Mouse (Mus musculus): ENCODE measurements around the gene Zan. TPM values are rescaled to one million over a fixed set of nuclear protein-coding genes. Genes with fewer than 3 reads are reported as not detected.

The Zan gene
- total and polyA plus RNA-seq, 3 experiments = 0.04 to 0.10 TPM; not detected in 1

DNA sequence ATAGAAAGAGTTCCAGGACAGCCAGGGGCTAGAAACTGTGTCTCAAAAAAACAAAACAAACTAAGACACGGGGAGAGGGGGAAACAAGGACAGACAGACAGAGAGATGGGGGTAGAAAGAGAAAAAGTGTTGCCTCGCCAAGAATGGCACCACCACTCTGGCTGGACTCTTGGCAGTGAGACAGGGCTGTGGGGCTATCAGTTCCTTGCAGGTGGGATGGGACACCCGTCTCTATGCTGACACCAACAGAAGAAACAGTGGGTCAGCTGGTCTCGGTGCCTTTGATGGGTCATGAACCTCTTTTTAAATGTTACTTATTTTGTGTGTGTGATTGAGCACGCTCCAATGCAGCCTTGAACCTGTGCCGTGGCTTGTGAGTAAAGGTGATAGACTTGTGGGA is 136.6 kb downstream of the Zan start:
- DNase-seq (ENCODE audit: extremely low read depth) = no peak
- dilution Hi-C loops (cut with MboI; ENCODE audit: extremely low pct_ligation_motif_present, extremely low pct_unique_long_range_greater_than_20kb, low sequenced_read_pairs) = no loop called here
- Histone ChIP-seq H3K9ac (ENCODE audit: insufficient read depth, low read depth) (no peak overlapping the region), H3K9me3 (replicated peaks; ENCODE audit: low read length) (peaks cover 6% of the 10 kb centered on the region), H3K4me1 (ENCODE audit: control insufficient read depth in 1 of 2, insufficient read depth in 2 of 2) (peaks cover 1 to 12% of the 10 kb centered on the region in 2 experiments; a peak in 2 of 4 replicates), H3K27me3 (replicated peaks) (peaks cover 33% of the 10 kb centered on the region), H3K27ac (ENCODE audit: insufficient read depth, low read depth) (no peak overlapping the region), H3K4me2 (ENCODE audit: insufficient read depth, low read depth, poor library complexity, severe bottlenecking) (no peak overlapping the region), H3K4me3 (replicated peaks in 1 of 3; ENCODE audit: low read depth in 2 of 3, low read length in 2 of 3, poor library complexity in 1 of 3) (no peak overlapping the region), H3K79me2 (replicated peaks; ENCODE audit: control insufficient read depth, extremely low read depth, insufficient read depth, poor library complexity, severe bottlenecking) (no peaks in the 10 kb centered on the region), H3K36me3 (replicated peaks in 1 of 2; ENCODE audit: control insufficient read depth in 1 of 2, insufficient read depth in 1 of 2, low read length in 1 of 2) (no peaks in the 10 kb centered on the region)
- TF ChIP-seq E2F4 (IDR thresholded peaks at IDR 0.05; ENCODE audit: insufficient replicate concordance, low read depth, low read length) (no peak), MEF2A (IDR thresholded peaks at IDR 0.05; ENCODE audit: borderline replicate concordance, low read depth, low read length) (no peak), UBTF (IDR thresholded peaks at IDR 0.05; ENCODE audit: low read depth, low read length) (no peak), JUND (conservative IDR thresholded peaks at IDR 0.05; ENCODE audit: low read depth, low read length) (no peak), MAZ (IDR thresholded peaks at IDR 0.05; ENCODE audit: low read depth, low read length) (no peak), MYC (IDR thresholded peaks at IDR 0.05; ENCODE audit: low read depth, low read length) (no peak), MAFK (IDR thresholded peaks at IDR 0.05; ENCODE audit: insufficient replicate concordance, low read length) (no peak), ZKSCAN1 (IDR thresholded peaks at IDR 0.05; ENCODE audit: borderline replicate concordance, low read depth, low read length) (no peak), MXI1 (IDR thresholded peaks at IDR 0.05; ENCODE audit: low read depth, low read length) (no peak), ELF1 (IDR thresholded peaks at IDR 0.05; ENCODE audit: low read depth, low read length) (no peak), CHD1 (IDR thresholded peaks at IDR 0.05; ENCODE audit: low read depth, low read length) (no peak), CHD2 (IDR thresholded peaks at IDR 0.05; ENCODE audit: low read length) (no peak), CTCF (conservative IDR thresholded peaks at IDR 0.05 in 1 of 2, IDR thresholded peaks at IDR 0.05 in 1 of 2; ENCODE audit: low read depth in 2 of 2, low read length in 2 of 2) (no peak), POLR2AphosphoS2 (IDR thresholded peaks at IDR 0.05; ENCODE audit: low read depth, low read length) (no peak), USF2 (conservative IDR thresholded peaks at IDR 0.05; ENCODE audit: low read depth, low read length) (no peak), USF1 (IDR thresholded peaks at IDR 0.05; ENCODE audit: low read depth, low read length) (no peak), POLR2A (IDR thresholded peaks at IDR 0.05; ENCODE audit: low read depth, low read length) (no peak), MAX (IDR thresholded peaks at IDR 0.05; ENCODE audit: low read length) (no peak), NRF1 (IDR thresholded peaks at IDR 0.05; ENCODE audit: low read depth, low read length) (no peak)
- in situ Hi-C loops (cut with MboI; ENCODE audit: low pct_ligation_motif_present, low pct_unique_long_range_greater_than_20kb, low sequenced_read_pairs) = no loop called here

- H3K4me2 ChIP-seq (ENCODE audit: insufficient read depth, low read depth, poor library complexity, severe bottlenecking) = no peak overlapping the region
- no peak overlapping the region for H3K9ac ChIP-seq (ENCODE audit: insufficient read depth, low read depth)
- H3K4me3 ChIP-seq (replicated peaks in 1 of 3; ENCODE audit: low read depth in 2 of 3, low read length in 2 of 3, poor library complexity in 1 of 3) = no peak overlapping the region
- no peak overlapping the region for H3K27ac ChIP-seq (ENCODE audit: insufficient read depth, low read depth)
- dilution Hi-C loops (cut with MboI; ENCODE audit: extremely low pct_ligation_motif_present, extremely low pct_unique_long_range_greater_than_20kb, low sequenced_read_pairs) = no loop called here
- in situ Hi-C loops (cut with MboI; ENCODE audit: low pct_ligation_motif_present, low pct_unique_long_range_greater_than_20kb, low sequenced_read_pairs) = loop anchor here (10.0 kb wide), 1 partner anchor 145 kb away; no protein-coding TSS in a partner anchor
- H3K27me3 ChIP-seq (replicated peaks) = peaks cover 40% of the 10 kb centered on the region
- H3K79me2 ChIP-seq (replicated peaks; ENCODE audit: control insufficient read depth, extremely low read depth, insufficient read depth, poor library complexity, severe bottlenecking) = no peaks in the 10 kb centered on the region
- DNase-seq (ENCODE audit: extremely low read depth) = no peak
- peaks cover 0 to 5% of the 10 kb centered on the region in 2 experiments; a peak in 2 of 4 replicates for H3K4me1 ChIP-seq (ENCODE audit: control insufficient read depth in 1 of 2, insufficient read depth in 2 of 2)
- H3K36me3 ChIP-seq (replicated peaks in 1 of 2; ENCODE audit: control insufficient read depth in 1 of 2, insufficient read depth in 1 of 2, low read length in 1 of 2) = no peaks in the 10 kb centered on the region
- TF ChIP-seq ELF1 (IDR thresholded peaks at IDR 0.05; ENCODE audit: low read depth, low read length) = no peak
- TF ChIP-seq MAFK (IDR thresholded peaks at IDR 0.05; ENCODE audit: insufficient replicate concordance, low read length) = no peak
- no peak for TF ChIP-seq HCFC1 (IDR thresholded peaks at IDR 0.05; ENCODE audit: low read depth, low read length)
- TF ChIP-seq MYC (IDR thresholded peaks at IDR 0.05; ENCODE audit: low read depth, low read length) = no peak
- no peak for TF ChIP-seq UBTF (IDR thresholded peaks at IDR 0.05; ENCODE audit: low read depth, low read length)
- TF ChIP-seq ZMIZ1 (IDR thresholded peaks at IDR 0.05; ENCODE audit: low read depth, low read length) = no peak
- no peak for TF ChIP-seq GABPA (IDR thresholded peaks at IDR 0.05; ENCODE audit: insufficient replicate concordance, low read depth, low read length)
- TF ChIP-seq JUND (conservative IDR thresholded peaks at IDR 0.05; ENCODE audit: low read depth, low read length) = no peak
- TF ChIP-seq POLR2AphosphoS2 (IDR thresholded peaks at IDR 0.05; ENCODE audit: low read depth, low read length) = no peak
- no peak for TF ChIP-seq EP300 (IDR thresholded peaks at IDR 0.05; ENCODE audit: low read length)
- TF ChIP-seq JUN (IDR thresholded peaks at IDR 0.05; ENCODE audit: insufficient read depth, low read depth, low read length) = no peak
- no peak for TF ChIP-seq BHLHE40 (IDR thresholded peaks at IDR 0.05; ENCODE audit: low read depth, low read length)
- no peak for TF ChIP-seq RAD21 (IDR thresholded peaks at IDR 0.05; ENCODE audit: low read depth, low read length)
- peaks cover 5% of the 10 kb centered on the region for H3K9me3 ChIP-seq (replicated peaks; ENCODE audit: low read length)
These were observed 137.4 kb downstream of the Zan start for GRCm38 (mm10) chr5:137339290-137339979.

All from CH12.LX (cell line).